Mouse (Mus musculus) heart, postnatal 0 days (tissue): ENCODE measurements around the gene Ptp4a2. TPM values are rescaled to one million over a fixed set of nuclear protein-coding genes. Genes with fewer than 3 reads are reported as not detected.
"Not testable (repeated sequence)": the region's sequence is repeated elsewhere in the genome, so short reads cannot be mapped to it uniquely, and the experiment has no call there.

Source experiments
- ATAC-seq: fragments of 200-750 bp; cut with Nextera tagmentation; 2 replicates; pipeline ENCODE4 v1.8.0; 2017; ENCODE audit warnings: low read depth, moderate number of reproducible peaks, moderate library complexity; ENCODE audit not compliant: insufficient read depth
- DNase-seq: peaks from one replicate; pipeline ENCODE4 v3.0.0-alpha.2; 2016; ENCODE audit warnings: low spot score
- H3K27ac ChIP-seq: fragments of 300-500 bp; sonication (generic); 2 replicates; pipeline ENCODE4 v1.5.1; 2014; ENCODE audit warnings: low read depth, mild to moderate bottlenecking
- H3K27me3 ChIP-seq: fragments of 300-500 bp; sonication (generic); 2 replicates; pipeline ENCODE4 v1.6.1; 2014; ENCODE audit warnings: low read length, mixed read lengths; ENCODE audit not compliant: control insufficient read depth, insufficient read depth
- H3K36me3 ChIP-seq: fragments of 300-500 bp; sonication (generic); replicated peaks from 2 replicates; pipeline ENCODE4 v1.6.1; 2014; ENCODE audit warnings: low read length, mixed read lengths; ENCODE audit not compliant: control insufficient read depth, insufficient read depth
- H3K4me1 ChIP-seq: fragments of 300-500 bp; sonication (generic); 2 replicates; pipeline ENCODE4 v1.6.1; 2014; ENCODE audit warnings: antibody characterized with exemption; ENCODE audit not compliant: control insufficient read depth, insufficient read depth
- H3K4me2 ChIP-seq: fragments of 300-500 bp; sonication (generic); 2 replicates; pipeline ENCODE4 v1.6.1; 2014; ENCODE audit warnings: low read depth, mild to moderate bottlenecking, low read length, moderate library complexity
- H3K4me3 ChIP-seq: fragments of 300-500 bp; sonication (generic); 2 replicates; pipeline ENCODE4 v1.5.1; 2014; ENCODE audit warnings: low read depth, low read length
- H3K9ac ChIP-seq: fragments of 300-500 bp; sonication (generic); replicated peaks from 2 replicates; pipeline ENCODE4 v1.6.1; 2014; ENCODE audit warnings: low read depth, low read length, mixed read lengths
- H3K9me3 ChIP-seq: fragments of 300-500 bp; sonication (generic); replicated peaks from 2 replicates; pipeline ENCODE4 v1.6.1; 2016; ENCODE audit warnings: low read length; ENCODE audit not compliant: control insufficient read depth
- CTCF ChIP-seq: IDR thresholded peaks from 2 replicates; pipeline ENCODE4 v1.5.1; 2016; ENCODE audit warnings: antibody characterized with exemption, control low read depth, low read depth
- EP300 ChIP-seq: IDR thresholded peaks from 2 replicates; pipeline ENCODE4 v1.6.1; 2016; ENCODE audit warnings: antibody characterized with exemption, low read depth
- WGBS: fragments of 180-500 bp; shearing (Covaris S2); extraction: QIAGEN DNeasy Blood & Tissue Kit; methylation state at CpG from one replicate; pipeline ENCODE4 v1.1.7; 2014; 5-methylcytosine and 5-hydroxymethylcytosine counted together
- microRNA-seq: library from miRNA; unstranded; fragments of <30 nt; microRNA quantifications from one replicate; pipeline ENCODE4, GENCODE M21; 2016
- polyA plus RNA-seq: library from polyadenylated mRNA; unstranded; fragments of >200 nt; fragmentation: Nextera tagmentation; extraction: Ambion mirVana; gene quantifications from 2 replicates; pipeline ENCODE4 v1.2.1, GENCODE M21; 2015
- total RNA-seq: library from RNA; depleted of rRNA; stranded (reverse); fragments of >200 nt; gene quantifications from 2 replicates; pipeline ENCODE4 v1.2.3, GENCODE M21; 2014; ENCODE audit warnings: low replicate concordance; rRNA removed

Ptp4a2 gene
- total and polyA plus RNA-seq, 2 experiments from 2014 or later: 132 to 417 TPM

DNA sequence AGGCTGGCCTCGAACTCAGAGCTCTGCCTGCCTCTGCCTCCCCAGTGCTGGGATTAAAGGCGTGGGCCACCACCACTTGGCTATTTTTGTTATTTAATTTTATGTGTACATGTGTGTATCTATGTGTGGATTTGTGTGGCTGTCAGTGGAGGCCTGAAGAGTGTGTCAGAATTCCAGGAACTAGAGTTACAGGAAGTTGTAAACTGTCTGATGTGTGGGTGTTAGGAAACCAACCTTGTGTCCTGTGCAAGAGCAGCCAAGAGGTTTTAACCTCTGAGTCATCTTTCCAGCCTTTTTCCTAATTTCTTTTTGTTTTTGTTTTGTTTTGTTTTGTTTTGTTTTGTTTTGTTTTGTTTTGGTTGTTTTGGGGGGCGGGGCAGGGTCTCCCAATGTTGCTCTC is 83.8 kb downstream of the Ptp4a2 start:
- Histone ChIP-seq H3K4me3 (no peak overlapping the region), H3K9me3 (no peaks in the 10 kb centered on the region), H3K4me1 (no peaks in the 10 kb centered on the region), H3K9ac (no peak overlapping the region), H3K27ac (no peak overlapping the region), H3K27me3 (no peaks in the 10 kb centered on the region), H3K36me3 (no peaks in the 10 kb centered on the region), H3K4me2 (no peak overlapping the region)
- WGBS: 92% methylated on average over 3 of the region's 3 CpGs
- TF ChIP-seq EP300 (no peak), CTCF (no peak)
- ATAC-seq (no peak), DNase-seq (no peak)

DNA sequence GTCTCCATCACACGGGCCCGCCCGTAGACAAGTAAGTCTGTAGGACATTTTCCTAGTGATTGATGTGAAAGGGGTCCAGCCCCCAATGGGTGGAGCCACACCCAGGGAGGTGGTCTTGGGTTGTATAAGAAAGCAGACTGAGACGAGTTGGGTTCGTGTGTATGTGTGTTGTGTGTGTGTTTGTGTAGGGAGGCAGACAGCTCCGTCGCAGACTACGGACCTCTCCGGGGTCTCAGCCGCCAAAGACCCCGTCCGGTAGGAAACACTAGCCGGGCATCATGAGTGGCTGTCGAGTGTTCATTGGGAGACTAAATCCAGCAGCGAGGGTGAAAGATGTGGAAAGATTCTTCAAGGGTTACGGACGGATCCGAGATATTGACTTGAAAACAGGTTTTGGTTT is 87.8 kb downstream of the Ptp4a2 start:
- H3K27ac ChIP-seq, H3K36me3 ChIP-seq, H3K27me3 ChIP-seq, ATAC-seq, H3K4me1 ChIP-seq, DNase-seq, H3K4me2 ChIP-seq, H3K4me3 ChIP-seq, H3K9ac ChIP-seq, H3K9me3 ChIP-seq: not testable (repeated sequence)
- WGBS: 92% methylated on average over 18 of the region's 18 CpGs

Small RNA genes within 50 kb of the gene (microRNA-seq; reads per million reads assigned to microRNA genes)
- gene Gm28017: not detected

Other genes starting within 250 kb of the Ptp4a2 start
- gene Lck, start 237.6 kb upstream of the Ptp4a2 start, total RNA-seq: 2.0 and 8.9 TPM in 2 replicates
- gene Lck, start 237.6 kb upstream of the Ptp4a2 start, polyA plus RNA-seq: 0.71 and 0.99 TPM in 2 replicates
- 4.6 and 6.2 TPM in 2 replicates for gene Fam167b, start 232.7 kb upstream of the Ptp4a2 start, total RNA-seq
- gene Fam167b, start 232.7 kb upstream of the Ptp4a2 start, polyA plus RNA-seq: 6.1 and 6.2 TPM in 2 replicates
- gene Eif3i, start 210.6 kb upstream of the Ptp4a2 start, total RNA-seq: 408 and 443 TPM in 2 replicates
- gene Eif3i, start 210.6 kb upstream of the Ptp4a2 start, polyA plus RNA-seq: 169 and 172 TPM in 2 replicates
- gene Tmem234, start 210.6 kb upstream of the Ptp4a2 start, total RNA-seq: 108 and 115 TPM in 2 replicates
- gene Tmem234, start 210.6 kb upstream of the Ptp4a2 start, polyA plus RNA-seq: 150 and 161 TPM in 2 replicates
- gene Dcdc2b, start 197.0 kb upstream of the Ptp4a2 start, total RNA-seq: 9.8 TPM in 1 of 2 replicates, not detected in the other
- 1.5 and 1.9 TPM in 2 replicates for gene Dcdc2b, start 197.0 kb upstream of the Ptp4a2 start, polyA plus RNA-seq
- 6.3 TPM in 2 replicates for gene Iqcc, start 192.1 kb upstream of the Ptp4a2 start, total RNA-seq
- gene Iqcc, start 192.1 kb upstream of the Ptp4a2 start, polyA plus RNA-seq: 23.0 and 26.3 TPM in 2 replicates
- 41.9 and 55.1 TPM in 2 replicates for gene Ccdc28b, start 187.3 kb upstream of the Ptp4a2 start, total RNA-seq
- 58.0 and 58.6 TPM in 2 replicates for gene Ccdc28b, start 187.3 kb upstream of the Ptp4a2 start, polyA plus RNA-seq
- gene Txlna, start 170.2 kb upstream of the Ptp4a2 start, total RNA-seq: 28.3 and 28.5 TPM in 2 replicates
- 22.7 and 23.2 TPM in 2 replicates for gene Txlna, start 170.2 kb upstream of the Ptp4a2 start, polyA plus RNA-seq
- gene Kpna6, start 138.5 kb upstream of the Ptp4a2 start, total RNA-seq: 48.8 and 52.3 TPM in 2 replicates
- 9.3 and 10.4 TPM in 2 replicates for gene Kpna6, start 138.5 kb upstream of the Ptp4a2 start, polyA plus RNA-seq
- 3.6 and 11.8 TPM in 2 replicates for gene Tmem39b, start 114.4 kb upstream of the Ptp4a2 start, total RNA-seq
- gene Tmem39b, start 114.4 kb upstream of the Ptp4a2 start, polyA plus RNA-seq: 3.9 and 4.1 TPM in 2 replicates
- 43.5 and 47.8 TPM in 2 replicates for gene Khdrbs1, start 68.9 kb upstream of the Ptp4a2 start, total RNA-seq
- 42.2 and 44.7 TPM in 2 replicates for gene Khdrbs1, start 68.9 kb upstream of the Ptp4a2 start, polyA plus RNA-seq
- 0.70 TPM in 1 of 2 replicates, not detected in the other for gene Spocd1, start 118.0 kb downstream of the Ptp4a2 start, total RNA-seq
- gene Spocd1, start 118.0 kb downstream of the Ptp4a2 start, polyA plus RNA-seq: 0.04 and 0.05 TPM in 2 replicates
- gene Adgrb2, start 173.7 kb downstream of the Ptp4a2 start, total RNA-seq: 7.3 and 10.6 TPM in 2 replicates
- 0.48 and 0.59 TPM in 2 replicates for gene Adgrb2, start 173.7 kb downstream of the Ptp4a2 start, polyA plus RNA-seq
- 21.6 and 67.5 TPM in 2 replicates for gene Col16a1, start 236.6 kb downstream of the Ptp4a2 start, total RNA-seq
- 9.9 and 11.6 TPM in 2 replicates for gene Col16a1, start 236.6 kb downstream of the Ptp4a2 start, polyA plus RNA-seq